Mouse (Mus musculus) neural tube, embryonic 13.5 days (tissue): ENCODE results near the gene Idua. TPM values are rescaled to one million over a fixed set of nuclear protein-coding genes. Genes with fewer than 3 reads are reported as not detected.
A peak's percentile ranks its signal among the peaks of the same experiment; 100 is the strongest.

Experiments used
- ATAC-seq: fragments of 200-750 bp; cut with Nextera tagmentation; 2 replicates; pipeline ENCODE4 v1.8.0; 2017; ENCODE audit warnings: low read depth, mild to moderate bottlenecking, moderate TSS enrichment, moderate library complexity
- H3K27ac ChIP-seq: fragments of 300-500 bp; sonication (generic); replicated peaks from 2 replicates; pipeline ENCODE4 v1.5.1; 2015; ENCODE audit warnings: moderate library complexity, mild to moderate bottlenecking, inconsistent platforms
- H3K27me3 ChIP-seq: fragments of 300-500 bp; sonication (generic); 2 replicates; pipeline ENCODE4 v1.6.1; 2015; ENCODE audit warnings: mild to moderate bottlenecking, inconsistent platforms
- H3K36me3 ChIP-seq: fragments of 300-500 bp; sonication (generic); 2 replicates; pipeline ENCODE4 v1.6.1; 2015; ENCODE audit warnings: mild to moderate bottlenecking, inconsistent platforms
- H3K4me1 ChIP-seq: fragments of 300-500 bp; sonication (generic); replicated peaks from 2 replicates; pipeline ENCODE4 v1.6.1; 2015; ENCODE audit warnings: inconsistent platforms
- H3K4me2 ChIP-seq: fragments of 300-500 bp; sonication (generic); 2 replicates; pipeline ENCODE4 v1.6.1; 2015; ENCODE audit warnings: inconsistent platforms, mild to moderate bottlenecking, moderate library complexity
- H3K4me3 ChIP-seq: fragments of 300-500 bp; sonication (generic); 2 replicates; pipeline ENCODE4 v1.5.1; 2015; ENCODE audit warnings: mild to moderate bottlenecking, inconsistent platforms
- H3K9ac ChIP-seq: fragments of 300-500 bp; sonication (generic); 2 replicates; pipeline ENCODE4 v1.6.1; 2015; ENCODE audit warnings: moderate library complexity, mild to moderate bottlenecking, inconsistent platforms
- H3K9me3 ChIP-seq: fragments of 300-500 bp; sonication (generic); 2 replicates; pipeline ENCODE4 v1.6.1; 2016; ENCODE audit warnings: inconsistent platforms
- WGBS: fragments of 180-500 bp; shearing (Covaris S2); methylation state at CpG from one replicate; pipeline ENCODE4 v1.1.7; 2015; 5-methylcytosine and 5-hydroxymethylcytosine counted together
- polyA plus RNA-seq: library from polyadenylated mRNA; unstranded; fragments of >200 nt; fragmentation: Nextera tagmentation; extraction: Ambion mirVana; gene quantifications from 2 replicates; pipeline ENCODE4 v1.2.1, GENCODE M21; 2015

Idua gene
- polyA plus RNA-seq, 1 experiment from 2014 or later = 9.2 TPM

DNA sequence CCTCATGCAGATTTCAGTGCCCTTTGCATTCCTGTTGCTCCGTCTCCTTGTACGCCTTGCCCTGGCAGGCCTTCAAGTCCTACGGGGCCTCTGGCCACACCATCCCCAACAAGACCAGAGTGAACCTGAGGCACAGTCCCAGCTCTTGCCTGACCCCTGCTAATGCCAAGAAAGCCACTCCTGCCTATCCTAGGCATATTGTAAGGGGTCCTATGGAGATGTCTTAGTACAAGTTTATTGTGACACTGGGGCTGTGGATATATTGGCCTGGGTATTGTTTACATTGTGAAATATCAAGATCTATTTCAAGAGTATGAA lies 13.8 kb upstream of the Idua start:
- Histone ChIP-seq H3K4me3 (no peak overlapping the region), H3K27me3 (no peaks in the 10 kb centered on the region), H3K4me1 (no peaks in the 10 kb centered on the region), H3K4me2 (no peak overlapping the region), H3K9ac (no peak overlapping the region), H3K36me3 (peaks cover 86% of the 10 kb centered on the region), H3K27ac (no peak overlapping the region), H3K9me3 (no peaks in the 10 kb centered on the region)
- 90% methylated on average over 3 of the region's 3 CpGs for WGBS
- ATAC-seq = no peak

DNA sequence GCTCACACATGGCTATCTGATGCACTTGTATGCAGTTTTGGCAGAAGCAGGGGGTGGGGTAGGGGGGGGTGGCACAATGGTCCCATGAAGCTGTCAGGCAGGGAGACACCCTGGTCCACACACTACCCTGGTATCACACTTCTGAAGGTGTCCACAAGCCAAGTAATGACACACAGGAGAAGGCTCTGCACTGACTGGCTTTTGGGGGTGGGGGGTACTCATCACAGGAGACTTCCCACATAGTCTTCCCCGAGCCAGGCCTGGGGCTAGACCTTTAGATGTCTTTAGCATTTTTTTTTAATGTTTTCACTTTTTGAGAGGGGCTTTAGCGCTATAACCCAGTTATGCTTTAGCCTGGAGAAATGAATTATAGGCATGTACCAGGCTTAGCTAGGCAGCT lies 12.8 kb upstream of the Idua start:
- 88% methylated on average over 2 of the region's 2 CpGs for WGBS
- ATAC-seq = no peak
- Histone ChIP-seq H3K4me3 (no peak overlapping the region), H3K27ac (no peak overlapping the region), H3K4me2 (no peak overlapping the region), H3K9me3 (no peaks in the 10 kb centered on the region), H3K36me3 (peaks cover 90% of the 10 kb centered on the region), H3K9ac (no peak overlapping the region), H3K27me3 (no peaks in the 10 kb centered on the region), H3K4me1 (no peaks in the 10 kb centered on the region)

DNA sequence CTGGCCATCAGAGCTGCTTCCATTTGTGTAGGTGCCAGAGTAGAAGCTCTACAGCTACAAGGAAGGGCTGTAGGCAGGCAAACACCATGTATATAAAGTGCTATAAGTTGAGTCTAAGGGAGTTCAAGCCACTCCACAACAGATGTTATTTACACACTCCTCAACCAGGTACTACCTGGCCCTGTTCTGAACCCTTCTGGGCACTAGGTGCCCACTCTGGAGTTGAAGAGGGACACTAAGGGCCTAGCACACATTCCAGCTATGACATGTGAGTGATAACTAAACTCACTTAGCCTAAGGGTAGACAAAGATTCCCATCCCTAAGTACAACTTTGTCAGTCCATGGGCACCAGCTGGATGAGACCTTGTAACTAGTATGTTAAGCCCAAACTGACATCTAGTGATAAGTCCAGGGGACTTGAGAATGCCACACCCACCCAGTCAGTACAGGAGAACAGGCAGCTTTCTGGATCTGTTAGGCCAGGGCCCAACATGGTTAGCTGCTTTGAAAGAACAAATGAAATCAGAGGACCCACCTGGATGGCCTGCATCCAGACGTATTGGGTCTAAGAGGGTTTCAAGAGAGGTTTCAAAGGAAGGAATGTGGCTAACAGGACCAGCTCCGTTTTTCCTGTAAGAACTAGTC lies 12.2 kb upstream of the Idua start:
- 85% methylated on average over 2 of the region's 2 CpGs for WGBS
- Histone ChIP-seq H3K4me2 (no peak overlapping the region), H3K27ac (no peak overlapping the region), H3K9me3 (no peaks in the 10 kb centered on the region), H3K4me3 (no peak overlapping the region), H3K4me1 (no peaks in the 10 kb centered on the region), H3K36me3 (peaks cover 91% of the 10 kb centered on the region), H3K9ac (no peak overlapping the region), H3K27me3 (no peaks in the 10 kb centered on the region)
- no peak for ATAC-seq

DNA sequence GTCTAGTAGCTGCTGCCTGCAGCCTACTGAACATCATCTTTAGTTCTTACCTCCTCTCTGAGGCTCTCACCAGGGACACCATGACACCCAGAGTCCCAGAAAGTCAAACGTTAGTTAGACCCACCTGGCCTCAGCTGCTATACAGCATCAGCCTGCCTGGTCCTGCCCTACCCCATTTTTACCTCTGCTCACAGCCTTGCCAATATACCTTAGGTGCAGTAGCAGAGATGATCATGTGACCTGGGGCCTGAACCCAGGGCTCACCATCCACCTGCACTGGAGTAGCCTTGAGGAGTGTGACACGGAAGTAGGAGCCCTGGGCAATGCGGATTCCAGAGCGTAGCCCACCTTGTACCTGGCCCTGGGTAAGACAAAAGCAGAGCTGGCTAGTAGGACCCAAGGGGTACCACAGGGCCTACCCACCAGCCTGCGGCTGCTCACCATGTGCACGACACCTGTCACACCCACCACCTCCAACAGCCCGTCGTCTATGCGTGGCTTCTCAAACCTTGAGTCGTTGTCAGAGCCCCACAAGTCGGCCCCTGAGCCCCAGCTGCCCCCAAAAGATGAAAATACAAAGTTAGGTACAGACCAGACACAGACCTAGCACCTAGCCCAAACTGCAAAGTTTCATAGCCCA lies 11.1 kb upstream of the Idua start:
- H3K27me3 ChIP-seq = no peaks in the 10 kb centered on the region
- 91% methylated on average over 11 of the region's 11 CpGs for WGBS
- ATAC-seq = no peak
- H3K4me1 ChIP-seq = no peaks in the 10 kb centered on the region
- H3K27ac ChIP-seq = no peak overlapping the region
- no peak overlapping the region for H3K4me2 ChIP-seq
- H3K9me3 ChIP-seq = no peaks in the 10 kb centered on the region
- no peak overlapping the region for H3K4me3 ChIP-seq
- peaks cover 91% of the 10 kb centered on the region for H3K36me3 ChIP-seq
- H3K9ac ChIP-seq = no peak overlapping the region

DNA sequence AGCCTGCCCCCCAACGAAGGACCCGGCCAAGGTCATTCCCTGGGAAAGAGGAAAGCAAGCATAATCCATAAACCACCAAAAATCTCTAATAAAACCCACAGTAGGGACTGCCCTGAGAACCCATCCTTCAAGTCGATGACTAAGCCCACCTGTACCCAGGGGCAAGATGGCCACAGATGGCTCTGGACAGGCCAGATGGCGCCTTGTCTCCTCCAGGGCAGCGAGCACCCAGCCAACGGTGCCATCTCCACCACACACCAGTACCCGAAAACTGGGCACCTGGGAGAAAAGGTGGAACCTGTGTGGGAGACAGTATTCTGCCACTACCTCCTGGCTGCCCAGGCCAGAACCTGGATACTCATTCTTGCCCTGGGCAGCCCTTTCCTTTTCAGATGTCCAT lies 9.8 kb upstream of the Idua start:
- H3K4me2 ChIP-seq = no peak overlapping the region
- H3K4me3 ChIP-seq = no peak overlapping the region
- H3K4me1 ChIP-seq = no peaks in the 10 kb centered on the region
- 91% methylated on average over 7 of the region's 7 CpGs for WGBS
- ATAC-seq = no peak
- H3K27ac ChIP-seq = no peak overlapping the region
- H3K27me3 ChIP-seq = no peaks in the 10 kb centered on the region
- H3K9ac ChIP-seq = no peak overlapping the region
- H3K36me3 ChIP-seq = peaks cover 95% of the 10 kb centered on the region
- H3K9me3 ChIP-seq = no peaks in the 10 kb centered on the region

DNA sequence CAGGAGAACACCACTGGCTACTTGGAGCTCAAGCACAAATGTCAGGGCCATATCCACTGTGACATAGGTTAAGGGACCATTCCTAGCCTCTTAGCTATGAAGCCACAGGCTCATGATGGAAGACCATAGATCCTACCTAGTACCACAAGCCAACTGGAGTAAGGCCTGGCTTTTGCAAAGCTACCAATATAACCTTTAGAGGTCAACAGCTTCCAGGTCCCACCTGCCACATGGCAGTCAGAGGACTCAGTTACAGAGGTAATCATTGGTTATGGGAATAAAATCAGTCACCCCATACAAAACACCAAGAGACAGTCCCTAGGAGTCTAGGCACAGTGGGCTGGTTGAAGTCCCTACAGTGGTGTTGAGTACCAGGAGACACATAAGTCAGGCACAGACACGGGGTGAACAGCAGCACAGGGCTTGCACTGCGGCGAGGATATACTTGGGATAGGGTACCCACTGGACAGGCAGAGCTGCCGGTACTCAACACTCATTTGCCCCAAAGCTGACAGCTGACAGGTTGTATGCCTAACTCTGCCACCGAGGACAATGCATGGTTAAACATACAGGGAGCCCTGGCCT lies 8.9 kb upstream of the Idua start:
- Histone ChIP-seq H3K36me3 (peaks cover 95% of the 10 kb centered on the region), H3K4me2 (no peak overlapping the region), H3K27me3 (no peaks in the 10 kb centered on the region), H3K9me3 (no peaks in the 10 kb centered on the region), H3K27ac (no peak overlapping the region), H3K9ac (no peak overlapping the region), H3K4me3 (no peak overlapping the region), H3K4me1 (no peaks in the 10 kb centered on the region)
- ATAC-seq = 0 out of 2 replicates have a peak, but pooled peaks have one; percentile 33
- WGBS = 81% methylated on average over 5 of the region's 5 CpGs

DNA sequence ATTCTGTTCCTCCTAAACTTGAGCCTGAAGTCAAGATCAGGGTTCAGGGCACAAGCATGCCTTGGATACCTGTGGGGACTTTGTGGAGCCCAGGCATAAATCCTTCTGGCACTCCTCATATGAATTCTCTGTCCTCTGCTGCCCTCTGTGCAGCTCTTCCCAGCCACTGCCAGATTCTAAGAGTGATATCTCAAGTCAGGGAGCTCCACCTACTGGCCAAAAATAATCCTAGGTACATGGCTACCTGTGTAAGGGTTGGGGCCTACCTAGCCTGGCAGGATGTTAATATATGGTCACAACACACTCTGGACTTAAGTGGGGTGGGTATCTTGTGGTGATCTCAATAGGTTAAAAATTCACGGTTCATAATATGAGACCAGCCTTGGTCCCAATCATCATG lies 8.3 kb upstream of the Idua start:
- Histone ChIP-seq H3K4me1 (no peaks in the 10 kb centered on the region), H3K27me3 (no peaks in the 10 kb centered on the region), H3K4me3 (no peak overlapping the region), H3K4me2 (no peak overlapping the region), H3K9ac (no peak overlapping the region), H3K36me3 (peaks cover 95% of the 10 kb centered on the region), H3K9me3 (no peaks in the 10 kb centered on the region), H3K27ac (no peak overlapping the region)
- 59% methylated on average over 1 of the region's 1 CpGs for WGBS
- peak; percentile 37 for ATAC-seq

DNA sequence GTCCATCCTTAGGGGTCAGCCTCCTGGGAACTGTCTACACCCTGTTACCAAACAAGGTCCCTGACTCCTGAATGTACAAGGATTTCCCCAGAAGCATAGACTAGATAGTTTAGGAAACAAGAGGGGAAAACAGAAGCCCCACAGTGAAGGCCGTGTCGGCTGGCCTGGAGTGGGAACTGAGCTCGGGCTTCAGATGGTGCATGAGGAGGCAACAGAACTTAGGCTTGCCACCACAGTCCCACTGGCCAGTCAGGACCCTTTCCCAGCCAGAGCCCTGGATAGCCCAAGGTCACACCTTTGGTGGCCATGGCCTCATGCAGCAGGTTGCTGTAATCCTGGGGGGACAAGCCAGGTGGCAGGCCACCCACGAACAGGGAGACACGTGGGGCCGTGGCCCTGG lies 6.8 kb upstream of the Idua start:
- peaks cover 94% of the 10 kb centered on the region for H3K36me3 ChIP-seq
- WGBS = 87% methylated on average over 6 of the region's 6 CpGs
- no peaks in the 10 kb centered on the region for H3K9me3 ChIP-seq

DNA sequence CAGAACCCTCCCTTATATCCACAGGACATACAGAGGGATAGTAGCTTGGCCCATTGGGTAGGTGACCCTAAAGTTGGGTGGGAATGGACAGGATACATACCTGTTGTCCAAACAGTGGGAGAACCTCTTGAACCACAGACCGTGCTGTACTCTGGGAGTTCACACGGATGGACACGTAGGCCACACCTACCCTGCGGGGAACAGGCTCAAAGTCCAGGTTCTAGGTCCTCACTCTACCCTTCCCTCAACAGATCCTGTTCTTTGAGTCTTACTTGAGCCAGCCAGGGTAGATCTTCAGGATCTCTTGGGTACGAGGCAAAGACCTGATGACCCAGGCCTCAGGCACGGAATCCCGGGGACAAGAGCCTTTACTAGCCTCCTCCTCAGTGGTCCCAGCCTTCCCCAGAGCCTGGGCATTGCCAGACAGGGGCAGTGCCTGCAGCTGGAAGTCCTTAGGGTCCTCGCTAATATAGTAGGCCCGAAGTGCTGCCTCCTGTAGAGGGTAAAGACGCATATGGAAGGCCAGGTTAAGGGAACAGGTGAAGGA lies 5.6 kb upstream of the Idua start:
- no peak for ATAC-seq
- no peak overlapping the region for H3K27ac ChIP-seq
- no peaks in the 10 kb centered on the region for H3K9me3 ChIP-seq
- H3K36me3 ChIP-seq = peaks cover 86% of the 10 kb centered on the region
- no peak overlapping the region for H3K4me2 ChIP-seq
- no peak overlapping the region for H3K9ac ChIP-seq
- WGBS = 94% methylated on average over 10 of the region's 10 CpGs
- no peak overlapping the region for H3K4me3 ChIP-seq
- peaks cover 16% of the 10 kb centered on the region for H3K4me1 ChIP-seq
- no peaks in the 10 kb centered on the region for H3K27me3 ChIP-seq

More for the DNA sequence above, 6.8 kb upstream of the Idua start:
- ATAC-seq = no peak
- Histone ChIP-seq H3K4me3 (no peak overlapping the region), H3K4me1 (peaks cover 6% of the 10 kb centered on the region; the same call in 1 of the 2 replicates), H3K27ac (no peak overlapping the region), H3K4me2 (no peak overlapping the region), H3K9ac (no peak overlapping the region), H3K27me3 (no peaks in the 10 kb centered on the region)

DNA sequence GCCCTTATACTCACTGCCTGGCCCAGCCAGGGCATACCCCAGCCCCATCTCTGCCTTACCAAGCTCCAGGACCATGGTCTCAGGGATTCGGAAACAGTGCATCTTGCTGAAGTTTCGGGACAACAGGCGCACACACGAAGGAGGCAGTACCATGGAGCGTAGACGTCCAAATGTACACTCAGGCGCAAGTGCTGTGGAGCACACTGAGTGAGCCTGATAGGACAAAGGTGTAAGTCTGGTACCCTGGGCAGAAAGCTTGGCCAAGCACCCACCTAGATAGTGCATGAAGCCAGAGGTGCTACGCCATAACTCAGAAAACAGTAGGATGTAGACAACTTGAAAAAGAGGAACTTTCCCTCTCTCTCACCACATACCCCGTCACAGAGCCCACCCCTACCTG lies 4.8 kb upstream of the Idua start:
- no peaks in the 10 kb centered on the region for H3K9me3 ChIP-seq
- no peaks in the 10 kb centered on the region for H3K27me3 ChIP-seq
- H3K9ac ChIP-seq = no peak overlapping the region
- H3K4me1 ChIP-seq = peaks cover 22% of the 10 kb centered on the region
- H3K27ac ChIP-seq = no peak overlapping the region
- peaks cover 77% of the 10 kb centered on the region for H3K36me3 ChIP-seq
- H3K4me3 ChIP-seq = no peak overlapping the region
- WGBS = 94% methylated on average over 9 of the region's 9 CpGs
- no peak for ATAC-seq
- H3K4me2 ChIP-seq = no peak overlapping the region

DNA sequence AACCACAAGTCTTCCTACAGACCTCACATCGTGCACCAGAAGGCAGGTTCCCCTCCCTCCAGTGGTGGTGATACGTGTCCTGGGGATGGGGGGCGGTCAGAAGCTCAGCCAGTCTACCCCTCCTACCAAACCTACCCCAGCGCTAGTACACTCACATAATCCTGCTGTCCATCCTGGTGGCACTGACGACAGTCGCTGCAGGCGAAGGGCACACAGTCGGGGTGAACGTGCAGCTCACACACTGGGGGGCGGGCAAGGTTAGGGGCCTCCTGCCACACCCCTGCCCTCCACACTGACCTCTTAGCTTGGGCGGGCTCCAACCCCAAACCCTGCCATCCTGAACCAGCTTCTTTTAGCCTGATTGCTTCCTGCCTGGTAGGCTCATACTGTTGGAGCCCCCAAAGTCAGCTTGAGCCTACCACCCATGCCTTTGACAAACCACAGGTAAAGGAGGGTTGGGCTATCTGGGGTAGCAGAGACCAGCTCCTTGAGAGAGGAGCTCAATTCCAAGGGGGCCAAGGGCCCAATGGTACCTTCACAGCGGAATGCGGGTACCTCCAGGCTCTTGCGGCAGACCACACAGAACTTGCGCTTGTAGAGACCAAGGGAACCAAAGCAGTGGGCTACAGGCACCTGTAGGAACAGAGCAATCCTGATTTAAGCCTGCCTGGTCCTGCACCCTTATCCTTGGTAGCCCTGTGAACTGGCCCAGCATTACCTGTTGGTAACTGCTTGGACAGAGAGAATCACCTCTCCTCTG lies 4.1 kb upstream of the Idua start:
- no peak for ATAC-seq
- peaks cover 25% of the 10 kb centered on the region for H3K4me1 ChIP-seq
- 96% methylated on average over 15 of the region's 15 CpGs for WGBS

DNA sequence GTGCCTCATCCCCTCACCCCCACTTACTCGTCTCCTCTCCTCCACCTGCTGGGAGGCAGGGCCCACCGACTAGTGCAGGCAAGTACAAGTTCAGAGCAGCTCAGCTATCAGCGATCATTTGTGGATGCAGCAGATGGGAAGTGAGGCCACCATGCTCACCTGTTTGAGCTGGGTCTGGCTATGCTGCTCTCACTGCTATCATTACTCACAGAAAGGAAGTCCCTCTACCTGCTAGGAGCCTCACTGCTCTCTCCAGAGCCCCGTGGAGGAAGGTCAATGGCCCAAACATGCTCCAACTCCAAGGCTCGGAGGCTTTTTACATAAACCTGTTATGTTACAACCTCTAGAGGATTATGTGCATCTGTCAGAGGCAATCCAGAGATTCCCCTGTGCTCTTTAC lies 2.7 kb upstream of the Idua start:
- 81% methylated on average over 5 of the region's 5 CpGs for WGBS
- H3K9me3 ChIP-seq = no peaks in the 10 kb centered on the region
- H3K27ac ChIP-seq = no peak overlapping the region
- no peaks in the 10 kb centered on the region for H3K27me3 ChIP-seq
- H3K4me1 ChIP-seq = peaks cover 25% of the 10 kb centered on the region
- H3K9ac ChIP-seq = no peak overlapping the region
- peaks cover 62% of the 10 kb centered on the region for H3K36me3 ChIP-seq
- no peak overlapping the region for H3K4me3 ChIP-seq
- H3K4me2 ChIP-seq = no peak overlapping the region
- no peak for ATAC-seq

More for the DNA sequence above, 4.1 kb upstream of the Idua start:
- H3K9me3 ChIP-seq = no peaks in the 10 kb centered on the region
- H3K4me2 ChIP-seq = no peak overlapping the region
- H3K4me3 ChIP-seq = no peak overlapping the region
- no peak overlapping the region for H3K27ac ChIP-seq
- no peaks in the 10 kb centered on the region for H3K27me3 ChIP-seq
- H3K36me3 ChIP-seq = peaks cover 70% of the 10 kb centered on the region
- no peak overlapping the region for H3K9ac ChIP-seq
